11 mouse cellular contexts compared by ENCODE assay signal in the genomic region with DNA sequence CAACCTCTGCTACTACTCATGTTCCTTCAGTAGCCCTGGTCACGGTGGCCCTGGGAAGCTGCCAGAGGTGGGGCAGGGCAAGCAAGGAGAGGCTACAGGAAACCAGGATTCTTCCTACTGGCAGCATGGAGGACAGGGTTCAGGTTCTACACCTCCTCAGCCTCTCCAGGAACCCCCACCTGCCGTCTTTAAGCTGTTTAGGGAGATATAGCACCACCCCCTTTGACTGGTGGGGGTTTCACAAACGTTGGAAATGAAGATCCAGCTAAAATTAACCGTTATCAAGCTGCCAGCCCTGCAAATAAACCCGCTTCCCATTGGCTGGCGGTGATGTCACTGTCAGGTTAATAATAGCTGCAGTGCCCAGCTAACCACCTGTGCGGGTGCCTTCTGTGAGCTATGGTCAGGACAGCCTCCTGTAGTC. TPM values are rescaled to one million over a fixed set of nuclear protein-coding genes. Genes with fewer than 3 reads are reported as not detected.
A peak's percentile ranks its signal among the peaks of the same experiment; 100 is the strongest.
DNase-seq lines count a peak whose midpoint lies in the region; ATAC-seq lines count a peak whose summit lies in the region.
"Had no signal": no experiment of that assay in that cellular context is flagged by ENCODE, and none has a peak within 500 bp of the region (broad histone marks: within the 10 kb centered on the region; RNA-seq: fewer than 3 reads in every experiment).

No protein-coding gene starts in this region.

- ATAC-seq in hindbrain, embryonic 16.5 days: no peak
- no peak for ATAC-seq in kidney, embryonic 14.5 days (ENCODE audit: low FRiP score, low TSS enrichment)

- H3K4me3 ChIP-seq in hindbrain, embryonic 16.5 days (ENCODE audit: low read length): no peak overlapping the region
- H3K4me3 ChIP-seq in kidney, embryonic 14.5 days (ENCODE audit: low read length): no peak overlapping the region

- intact Hi-C loops in heart, postnatal 25 days (cut with DNase I): no loop called here

- WGBS in hindbrain, embryonic 16.5 days: 60% methylated on average over 7 of the region's 7 CpGs
- WGBS in kidney, embryonic 14.5 days: 51% methylated on average over 7 of the region's 7 CpGs

- no peaks in the 10 kb centered on the region for H3K9me3 ChIP-seq in hindbrain, embryonic 16.5 days (ENCODE audit: control insufficient read depth, low read length)
- no peaks in the 10 kb centered on the region for H3K9me3 ChIP-seq in kidney, embryonic 14.5 days (ENCODE audit: control insufficient read depth, low read length)

- no peaks in the 10 kb centered on the region for H3K27me3 ChIP-seq in hindbrain, embryonic 16.5 days (replicated peaks; ENCODE audit: control insufficient read depth, insufficient read depth, low read length)
- peaks cover 36% of the 10 kb centered on the region for H3K27me3 ChIP-seq in kidney, embryonic 14.5 days (ENCODE audit: control insufficient read depth, insufficient read depth, low read length)

- H3K4me2 ChIP-seq in hindbrain, embryonic 16.5 days (ENCODE audit: low read length): no peak overlapping the region
- no peak overlapping the region for H3K4me2 ChIP-seq in kidney, embryonic 14.5 days (replicated peaks; ENCODE audit: low read depth, low read length)

- no peaks in the 10 kb centered on the region for H3K36me3 ChIP-seq in hindbrain, embryonic 16.5 days (ENCODE audit: control insufficient read depth, insufficient read depth, low read length)
- no peaks in the 10 kb centered on the region for H3K36me3 ChIP-seq in kidney, embryonic 14.5 days (ENCODE audit: control insufficient read depth, insufficient read depth, low read length)

- H3K4me1 ChIP-seq in hindbrain, embryonic 16.5 days (ENCODE audit: control insufficient read depth, insufficient read depth, low read depth, low read length): peaks cover 30% of the 10 kb centered on the region
- H3K4me1 ChIP-seq in kidney, embryonic 14.5 days (ENCODE audit: control insufficient read depth, insufficient read depth, low read length): peaks cover 3% of the 10 kb centered on the region; the same call in 1 of the 2 replicates

- no peak overlapping the region for H3K9ac ChIP-seq in hindbrain, embryonic 16.5 days (ENCODE audit: low read depth, low read length)
- no peak overlapping the region for H3K9ac ChIP-seq in kidney, embryonic 14.5 days (ENCODE audit: low read depth, low read length)

- peak overlapping the region; percentile 68 for H3K27ac ChIP-seq in hindbrain, embryonic 16.5 days (ENCODE audit: low read depth, low read length)
- H3K27ac ChIP-seq in kidney, embryonic 14.5 days (ENCODE audit: low read depth, low read length): no peak overlapping the region

- DNase-seq in heart, adult 11 months: peak; percentile 98
- DNase-seq in heart, postnatal 25 days (ENCODE audit: low spot score): no peak
- peak; percentile 86 for DNase-seq in frontal cortex, adult 2 months (ENCODE audit: extremely low spot score in 1 of 2, low spot score in 1 of 2)
- DNase-seq in right cerebral cortex, postnatal 10 days (ENCODE audit: low spot score in 2 of 2): peak; percentile 88 to 95
- DNase-seq in kidney, adult 9 months: no peak
- no peak for DNase-seq in lung, postnatal 14 days

RNA-seq across cellular contexts. Expression of a gene that starts 2.3 kb away (rescaled TPM):
- 1,000 to 10,000 TPM; 1,438 to 1,541 TPM for total RNA-seq in heart, postnatal 25 days (2021)
- polyA plus RNA-seq in frontal cortex, adult 2 months (2012; rRNA removed): 939 and 990 TPM in 2 replicates
- polyA plus RNA-seq in hindbrain, embryonic 16.5 days (2015; fragmentation: Nextera tagmentation; extraction: Ambion mirVana): 5.4 and 9.7 TPM in 2 replicates
- not detected in 2 replicates for polyA plus RNA-seq in kidney, embryonic 14.5 days (2014; fragmentation: Nextera tagmentation; extraction: Ambion mirVana)
- total RNA-seq: hematopoietic stem cell, adult 5-6 weeks had no signal
- polyA plus RNA-seq: liver, embryonic 16.5 days had no signal

RNA-seq across cellular contexts. Expression of a gene that starts 24.0 kb away (rescaled TPM):
- under 1 TPM in 1 of 2 experiments, not detected in 1; 0.22 TPM for total RNA-seq in heart, postnatal 25 days (2021)
- polyA plus RNA-seq in frontal cortex, adult 2 months (2012; rRNA removed): 167 and 170 TPM in 2 replicates
- polyA plus RNA-seq in hindbrain, embryonic 16.5 days (2015; fragmentation: Nextera tagmentation; extraction: Ambion mirVana): 41.4 and 47.3 TPM in 2 replicates
- not detected in 2 replicates for polyA plus RNA-seq in kidney, embryonic 14.5 days (2014; fragmentation: Nextera tagmentation; extraction: Ambion mirVana)
- total RNA-seq: hematopoietic stem cell, adult 5-6 weeks had no signal

RNA-seq across cellular contexts. Expression of a gene that starts 27.9 kb away (rescaled TPM):
- total RNA-seq in heart, postnatal 25 days (2021): 10 to 100 TPM; 52.0 to 55.5 TPM
- polyA plus RNA-seq in frontal cortex, adult 2 months (2012; rRNA removed): 117 and 142 TPM in 2 replicates
- polyA plus RNA-seq in hindbrain, embryonic 16.5 days (2015; fragmentation: Nextera tagmentation; extraction: Ambion mirVana): 380 and 389 TPM in 2 replicates
- 387 and 477 TPM in 2 replicates for polyA plus RNA-seq in kidney, embryonic 14.5 days (2014; fragmentation: Nextera tagmentation; extraction: Ambion mirVana)

RNA-seq across cellular contexts. Expression of a gene that starts 43.5 kb away (rescaled TPM):
- total RNA-seq in heart, postnatal 25 days (2021): not detected
- polyA plus RNA-seq in frontal cortex, adult 2 months (2012; rRNA removed): 0.04 and 0.08 TPM in 2 replicates
- not detected in 2 replicates for polyA plus RNA-seq in hindbrain, embryonic 16.5 days (2015; fragmentation: Nextera tagmentation; extraction: Ambion mirVana)
- polyA plus RNA-seq in kidney, embryonic 14.5 days (2014; fragmentation: Nextera tagmentation; extraction: Ambion mirVana): not detected in 2 replicates
- total RNA-seq: adrenal gland, postnatal 36 days; hematopoietic stem cell, adult 5-6 weeks had no signal

RNA-seq across cellular contexts. Expression of a gene that starts 53.9 kb away (rescaled TPM):
- under 1 TPM; 0.25 to 0.42 TPM for total RNA-seq in heart, postnatal 25 days (2021)
- polyA plus RNA-seq in frontal cortex, adult 2 months (2012; rRNA removed): 0.44 and 0.50 TPM in 2 replicates
- polyA plus RNA-seq in hindbrain, embryonic 16.5 days (2015; fragmentation: Nextera tagmentation; extraction: Ambion mirVana): 0.21 and 0.35 TPM in 2 replicates
- polyA plus RNA-seq in kidney, embryonic 14.5 days (2014; fragmentation: Nextera tagmentation; extraction: Ambion mirVana): 0.14 and 0.24 TPM in 2 replicates
- total RNA-seq: hematopoietic stem cell, adult 5-6 weeks had no signal

Comparison
In these comparisons a context has a peak if more than half of its experiments do, and no peak if none do; other contexts are left out.
1. DNase-seq: peak in heart, adult 11 months (single experiment), frontal cortex, adult 2 months (2 of 2) and right cerebral cortex, postnatal 10 days (2 of 2); none in heart, postnatal 25 days (single experiment), kidney, adult 9 months (single experiment) and lung, postnatal 14 days (single experiment).
2. RNA of a gene that starts 2.3 kb away (polyA plus RNA-seq): 939 to 990 TPM in frontal cortex, adult 2 months; 5.4 to 9.7 TPM in hindbrain, embryonic 16.5 days and not detected in kidney, embryonic 14.5 days; every median in the first group is over 10 times any median in the second.
3. RNA of a gene that starts 24.0 kb away (polyA plus RNA-seq): 167 to 170 TPM in frontal cortex, adult 2 months and 41.4 to 47.3 TPM in hindbrain, embryonic 16.5 days; not detected in kidney, embryonic 14.5 days; every median in the first group is over 10 times any median in the second.